Mouse (Mus musculus) NIH3T3 (cell line): ENCODE measurements around the gene Itgb8.

Experiments used
- DNase-seq: peaks from one replicate; pipeline ENCODE4 v3.0.0-alpha.2; 2012; ENCODE audit warnings: low read depth

Itgb8 gene

DNA sequence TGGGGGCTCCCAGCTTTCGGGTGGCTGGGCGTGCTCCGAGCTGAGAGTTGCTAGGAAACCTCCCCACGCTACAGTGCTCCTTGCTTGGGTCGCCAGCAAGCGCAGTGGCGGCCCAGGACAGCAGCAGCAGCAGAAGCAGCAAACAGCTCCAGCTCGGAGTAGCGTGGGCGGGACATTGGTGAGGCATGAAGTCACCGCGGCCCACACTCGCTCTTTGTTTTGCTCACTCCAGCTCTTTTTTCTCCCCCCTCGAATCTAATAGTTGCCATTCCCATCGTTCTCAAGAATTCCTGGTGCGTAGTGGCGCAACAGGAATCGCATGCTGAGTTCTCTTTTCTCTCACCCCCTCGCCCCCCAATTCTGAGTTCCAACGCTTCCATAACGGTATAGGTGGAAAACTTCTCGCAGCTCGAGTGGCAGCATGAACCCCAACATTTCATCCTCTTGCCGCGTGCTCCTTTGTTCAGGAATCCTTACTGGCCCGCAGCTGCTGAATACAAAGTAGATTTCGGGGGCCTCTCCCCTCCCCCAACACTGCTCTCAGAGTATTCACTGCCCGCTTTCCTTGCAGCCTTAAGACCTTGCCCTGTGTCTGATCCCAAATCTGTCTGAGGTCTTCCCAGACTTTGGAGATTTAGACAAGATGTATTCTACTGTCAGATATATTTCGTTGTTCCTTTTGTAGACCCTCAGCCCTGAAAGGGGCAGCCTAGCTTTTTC, at the start of gene Itgb8:
Gene Itgb8, minus strand, starts transcription at position 107 of the 720 bp plus-strand sequence.
- DNase-seq = peak; percentile 87

DNA sequence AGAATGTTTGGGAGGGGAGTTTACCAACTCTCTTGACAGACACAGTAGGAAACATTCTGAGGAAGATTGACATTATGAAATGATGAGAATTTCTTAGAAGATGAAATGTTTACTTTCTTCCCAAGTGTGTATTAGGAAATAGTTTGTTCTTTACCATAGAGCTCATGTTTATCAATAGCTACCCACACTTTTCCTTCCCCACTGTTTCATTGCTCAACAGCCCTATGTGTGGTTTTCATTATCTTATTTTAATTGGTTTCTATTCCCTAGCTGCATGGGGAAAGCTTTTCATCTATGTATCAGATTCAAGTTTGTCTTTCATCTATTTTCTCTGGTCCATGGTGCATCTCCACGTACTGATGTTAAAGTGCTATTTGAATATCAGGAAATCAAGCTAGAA, 37.7 kb upstream of the Itgb8 start:
- no peak for DNase-seq

DNA sequence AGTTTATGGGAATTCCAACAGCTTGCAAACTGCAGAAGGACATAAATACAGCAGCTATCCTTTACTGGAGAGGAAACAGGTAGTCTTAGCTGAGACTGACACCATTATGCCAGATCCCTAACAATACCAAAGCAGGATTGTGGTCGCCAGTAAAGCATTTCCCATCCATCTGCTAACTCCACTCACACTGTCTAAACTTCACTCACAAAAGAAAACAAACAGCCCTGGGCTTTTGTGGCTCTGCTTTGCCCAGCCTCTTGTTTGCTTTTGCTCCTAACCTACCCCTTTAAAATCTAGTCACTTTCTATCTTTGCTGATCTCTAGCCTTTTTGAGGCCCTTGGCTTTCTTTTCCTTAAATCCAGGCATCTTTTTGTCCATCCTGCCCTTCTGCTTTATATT, 35.0 kb upstream of the Itgb8 start:
- no peak for DNase-seq

DNA sequence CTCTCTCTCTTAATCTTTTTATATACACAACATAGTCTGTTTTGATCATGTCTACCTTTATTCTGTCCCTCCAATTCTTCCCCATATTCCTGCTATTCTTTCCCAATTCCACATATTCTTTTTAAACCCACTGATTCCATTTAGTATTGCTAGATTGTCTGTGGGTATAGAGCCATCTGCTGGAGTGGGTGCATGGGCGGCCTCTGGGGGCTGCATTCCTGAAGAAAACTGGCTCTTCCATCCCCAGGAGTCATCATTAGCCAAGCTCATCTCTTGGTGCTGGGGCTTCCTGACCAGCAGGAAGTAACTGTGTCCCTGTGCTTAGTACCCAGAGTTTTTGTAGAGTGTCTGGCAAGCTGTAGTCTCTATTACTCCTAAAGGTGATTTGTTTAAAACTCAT, 33.4 kb upstream of the Itgb8 start:
- DNase-seq = no peak

DNA sequence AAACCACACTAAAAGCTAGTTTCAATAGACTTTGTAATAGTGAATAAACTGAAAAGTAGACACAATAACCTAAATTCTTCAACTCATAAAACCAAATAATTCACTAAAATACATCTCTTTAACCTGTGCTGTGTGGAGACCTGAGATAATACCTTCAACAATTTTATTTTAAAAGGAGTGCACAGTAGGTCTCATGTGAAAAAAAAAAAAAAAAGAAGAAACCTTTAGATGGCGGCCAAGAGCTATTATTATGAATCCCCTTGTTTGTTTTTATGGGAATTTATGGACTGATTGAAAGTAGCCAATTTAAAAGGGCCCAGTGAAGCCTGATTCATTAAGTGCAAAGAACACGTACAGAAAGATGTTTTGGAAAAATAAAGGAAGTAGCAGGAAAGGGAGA, 31.4 kb upstream of the Itgb8 start:
- no peak for DNase-seq

DNA sequence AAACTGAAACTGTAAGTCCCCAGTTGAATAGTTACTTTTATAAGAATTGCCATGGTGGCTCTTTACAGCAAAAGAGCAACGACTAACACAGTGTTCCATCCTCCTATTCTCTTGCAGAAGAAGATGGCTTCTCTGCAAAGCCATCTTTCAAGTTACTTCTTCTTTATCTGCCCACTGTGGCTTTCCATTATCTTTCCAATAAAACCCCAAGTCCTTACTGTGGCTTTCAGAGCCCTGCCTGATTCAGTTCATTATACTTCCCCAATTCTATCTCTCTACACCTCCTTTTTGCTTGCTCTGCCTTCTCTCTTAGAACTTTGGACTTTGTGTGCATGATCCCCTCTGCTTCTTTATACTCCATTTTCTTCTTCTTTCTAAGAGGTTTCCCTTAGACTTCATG, 30.1 kb upstream of the Itgb8 start:
- DNase-seq = no peak

DNA sequence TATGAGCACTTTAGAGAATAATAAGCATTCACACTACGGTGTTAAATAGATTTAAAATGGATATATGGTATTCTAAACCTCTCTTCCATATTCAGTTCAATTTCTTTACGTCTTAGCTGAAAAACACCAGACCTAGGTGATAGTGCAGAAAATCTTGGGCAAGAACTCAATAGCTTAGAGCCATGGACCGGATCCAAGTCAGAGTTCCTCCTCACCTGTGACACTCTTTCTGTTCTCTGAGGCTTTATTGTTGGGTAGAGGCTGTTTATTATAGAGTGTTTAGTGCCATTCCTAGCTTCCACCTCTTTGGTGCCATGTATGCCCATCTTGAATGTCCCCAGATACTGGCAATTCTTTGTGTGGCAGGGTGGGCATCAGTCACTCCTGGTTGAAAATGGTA, 25.9 kb upstream of the Itgb8 start:
- DNase-seq = no peak

DNA sequence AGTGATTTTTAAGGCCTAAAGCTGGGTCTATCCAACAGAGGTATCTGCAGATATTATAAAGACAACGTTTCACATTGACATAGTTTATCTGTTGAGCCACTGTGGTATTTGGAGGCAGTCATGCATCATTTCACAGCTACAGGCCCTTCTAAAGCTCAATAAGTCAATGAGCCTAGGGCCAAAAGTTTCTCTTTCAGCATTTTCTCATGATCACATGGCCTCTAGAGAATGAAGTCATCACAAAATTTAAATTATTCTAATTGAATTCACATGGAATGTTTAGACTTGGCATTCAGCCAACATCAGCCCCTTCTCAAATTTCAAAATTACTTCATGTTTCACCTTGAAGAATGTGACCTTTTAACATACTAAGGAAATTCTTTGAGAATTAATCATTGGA, 10.0 kb upstream of the Itgb8 start:
- DNase-seq = peak; percentile 48

DNA sequence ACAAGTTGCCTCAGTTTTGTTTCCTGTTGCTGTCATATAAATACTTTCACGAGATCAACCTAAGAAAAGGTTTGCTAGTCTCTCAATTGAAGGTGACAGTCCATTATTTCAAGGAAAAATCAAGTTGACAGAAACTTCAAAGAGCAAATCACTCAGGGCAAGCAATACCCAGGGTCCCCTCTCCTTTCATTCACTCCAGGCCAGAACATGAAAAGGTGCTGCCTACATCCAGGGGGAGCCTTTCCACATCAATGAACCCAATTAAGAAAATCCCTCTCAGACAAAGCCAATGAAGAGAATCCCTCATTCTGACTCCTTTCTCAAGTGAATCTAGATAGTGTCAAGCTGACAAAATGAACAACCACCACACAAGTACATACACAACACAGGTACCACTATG, 2.5 kb upstream of the Itgb8 start:
- DNase-seq = no peak

DNA sequence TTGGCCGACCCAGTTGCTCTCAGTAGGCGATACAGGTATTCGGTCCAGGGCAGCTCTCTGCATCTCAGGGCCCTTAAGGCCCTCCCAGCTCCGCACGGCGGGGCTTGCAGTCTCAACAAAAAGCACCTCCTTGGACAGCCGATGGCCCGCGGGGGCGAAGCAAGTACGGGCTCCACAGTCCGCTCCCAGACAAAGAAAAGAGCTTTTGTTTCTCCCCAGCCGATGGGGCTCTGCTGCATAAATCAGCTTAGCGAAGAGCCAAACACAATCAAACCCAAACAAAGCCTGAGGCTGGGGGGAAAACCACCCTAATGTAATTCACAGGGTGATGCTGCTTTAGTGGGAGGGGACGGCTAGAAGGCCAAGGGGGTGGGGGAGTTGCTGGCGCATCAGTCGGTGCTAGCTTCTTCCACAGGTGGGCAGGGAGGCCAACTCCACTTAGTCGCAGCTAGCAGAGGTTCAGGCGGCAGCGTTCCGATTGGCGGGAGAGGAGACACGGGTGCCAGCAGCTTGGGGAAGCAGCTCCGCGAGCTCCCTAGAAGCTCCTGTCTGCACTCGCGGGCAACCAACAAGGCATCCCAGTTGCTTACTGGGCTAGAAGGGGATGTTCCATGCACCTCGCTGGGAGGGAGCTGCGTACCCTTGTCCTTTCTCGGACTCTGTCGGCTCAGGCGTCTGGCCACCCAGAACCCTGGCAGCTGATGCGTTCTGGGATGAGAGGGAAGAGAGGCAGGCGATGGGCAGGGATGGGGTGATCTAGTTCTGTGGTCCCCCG, 494 bp downstream of the Itgb8 start:
- DNase-seq = peak; percentile 73

DNA sequence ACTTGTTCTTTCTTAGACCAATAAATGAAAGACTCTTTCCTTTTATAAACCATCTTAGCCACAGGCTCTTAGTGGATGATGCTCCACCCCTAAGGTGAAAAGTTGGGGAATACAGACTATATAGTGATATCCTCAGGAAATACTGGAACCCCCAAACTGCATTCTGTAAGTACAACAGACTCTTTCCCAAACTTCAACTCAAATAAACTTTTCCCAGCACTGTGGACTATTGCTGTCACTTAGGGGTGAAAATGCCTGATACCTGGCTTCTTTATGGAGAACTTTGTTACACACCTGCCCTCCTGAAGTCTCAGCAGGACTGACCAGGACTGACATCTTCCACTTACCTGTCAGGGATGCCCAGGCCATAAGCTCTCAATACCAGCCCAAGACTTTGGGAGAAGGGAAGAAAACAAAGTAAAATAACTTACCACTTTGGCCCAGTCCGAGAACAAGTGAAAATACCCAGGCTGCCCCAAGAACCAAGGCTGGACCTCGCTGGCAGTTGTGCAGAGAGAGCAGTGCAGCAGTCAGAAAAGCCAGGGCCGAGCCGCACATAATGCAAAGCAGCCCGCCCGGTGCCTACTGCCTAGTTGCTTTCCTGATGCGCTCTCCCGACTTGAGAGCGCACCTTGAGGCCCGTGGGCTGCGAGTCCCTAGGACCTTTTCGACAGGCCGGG, 1.2 kb downstream of the Itgb8 start:
- DNase-seq = no peak

DNA sequence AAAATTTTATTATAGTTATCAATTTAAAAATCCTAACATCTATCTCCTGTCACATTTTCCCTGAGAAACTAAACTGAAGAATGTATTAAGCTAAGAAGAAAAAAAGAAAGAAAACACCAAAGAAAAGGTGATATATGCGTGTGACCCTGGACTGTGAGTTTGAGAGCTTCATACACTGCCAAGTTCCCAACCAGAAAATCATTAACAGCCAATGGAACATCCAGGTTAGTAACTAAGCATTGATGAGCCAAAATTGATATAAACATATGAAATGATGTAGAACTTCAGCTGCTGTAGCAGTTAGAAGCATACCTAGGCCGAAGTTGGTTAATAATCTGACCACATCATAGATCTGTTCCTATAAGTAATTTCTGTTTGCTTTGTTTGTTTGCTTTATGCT, 6.8 kb downstream of the Itgb8 start:
- DNase-seq = no peak

DNA sequence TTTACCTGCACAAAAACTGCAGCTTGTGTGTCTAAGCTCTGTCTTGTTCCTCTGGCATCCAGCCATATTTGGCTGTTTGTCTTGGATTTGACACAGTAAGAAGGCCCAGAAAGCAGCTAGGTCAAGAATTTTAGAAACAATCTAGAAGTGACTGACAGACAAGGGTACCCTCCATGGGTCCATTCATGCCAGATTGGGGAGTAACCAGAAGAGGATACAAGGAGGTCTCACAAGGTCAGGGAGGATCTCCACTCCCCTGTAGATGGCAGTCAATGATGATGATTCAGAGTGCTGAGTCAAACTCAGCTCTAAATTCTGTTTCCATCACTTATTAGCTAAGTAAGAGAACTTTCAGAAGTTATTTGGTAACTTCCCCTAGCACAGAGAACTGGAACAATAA, 8.2 kb downstream of the Itgb8 start:
- peak; percentile 41 for DNase-seq

DNA sequence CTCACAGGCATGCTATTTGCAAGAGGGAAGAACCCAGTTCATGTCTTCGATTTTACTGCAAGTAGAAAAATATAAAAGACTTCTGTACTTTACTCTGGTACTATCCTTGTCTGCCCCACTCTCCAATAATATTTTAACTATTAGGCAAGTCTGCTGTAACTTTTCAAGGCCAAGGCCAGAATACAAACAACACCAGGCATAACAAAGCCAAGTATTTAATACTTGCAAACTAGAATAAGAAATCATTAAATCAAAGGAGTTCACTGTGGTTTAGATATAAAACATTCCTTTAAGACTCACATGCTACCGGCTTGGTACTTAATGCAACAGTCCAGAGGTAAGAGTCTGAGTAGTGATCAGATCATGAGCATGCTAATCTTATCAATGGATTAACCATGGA, 9.0 kb downstream of the Itgb8 start:
- no peak for DNase-seq

DNA sequence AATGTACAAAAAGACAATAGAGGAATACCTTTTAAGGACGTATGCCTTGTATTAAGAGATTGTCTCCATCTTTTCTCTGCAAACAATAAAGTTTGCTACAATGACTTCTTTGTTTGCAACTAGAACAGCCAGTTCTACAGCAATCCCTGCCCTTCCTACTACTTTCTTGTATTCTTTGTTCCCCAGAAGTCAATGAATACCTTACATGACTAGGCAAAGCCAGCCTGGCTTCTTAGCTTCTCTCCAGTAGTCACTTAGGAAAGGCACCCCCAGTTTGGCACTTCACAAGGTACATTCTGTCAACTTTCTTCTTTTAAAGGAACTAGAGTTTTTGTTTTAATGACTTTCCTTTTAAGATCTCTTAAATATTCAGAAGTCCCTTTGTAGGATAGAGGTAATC, 10.7 kb downstream of the Itgb8 start:
- DNase-seq = no peak

DNA sequence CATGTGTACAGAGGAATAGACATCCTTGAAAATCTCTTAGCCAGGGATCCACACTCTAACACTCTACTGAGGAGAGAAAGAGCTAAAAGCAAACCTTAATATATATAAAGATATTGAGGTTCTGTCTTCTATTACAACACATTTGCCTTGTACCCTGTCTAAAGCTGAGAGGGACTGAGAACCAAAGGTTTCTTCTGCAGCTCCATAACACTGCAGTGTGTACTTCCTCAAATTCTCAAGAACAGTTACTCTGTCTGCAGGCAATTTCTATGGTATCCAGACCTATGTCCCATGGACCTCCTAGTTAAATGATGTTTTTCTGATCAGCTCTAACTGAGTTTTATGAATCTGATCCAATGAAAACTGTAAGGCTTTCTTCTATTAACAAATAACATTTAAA, 13.9 kb downstream of the Itgb8 start:
- DNase-seq = no peak

DNA sequence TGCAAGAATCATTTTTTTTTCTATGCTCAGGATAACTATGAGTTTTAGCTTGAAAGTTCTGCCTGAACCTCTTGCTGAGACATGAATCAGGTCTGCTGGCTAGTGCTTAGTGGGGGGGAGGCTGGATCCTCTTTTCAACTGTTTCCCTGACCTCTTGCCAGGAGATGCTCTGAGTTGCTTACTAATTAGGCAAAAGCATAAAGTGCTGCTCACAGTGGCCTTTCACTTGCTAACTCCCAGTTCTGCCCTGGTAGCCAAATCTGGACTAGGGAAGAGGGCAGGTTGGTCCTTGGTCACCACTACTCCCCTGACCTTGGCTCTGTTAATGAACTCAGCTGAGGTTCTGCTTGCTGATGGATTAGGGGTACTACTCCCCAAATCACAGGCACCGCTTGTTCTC, 19.2 kb downstream of the Itgb8 start:
- DNase-seq = no peak

DNA sequence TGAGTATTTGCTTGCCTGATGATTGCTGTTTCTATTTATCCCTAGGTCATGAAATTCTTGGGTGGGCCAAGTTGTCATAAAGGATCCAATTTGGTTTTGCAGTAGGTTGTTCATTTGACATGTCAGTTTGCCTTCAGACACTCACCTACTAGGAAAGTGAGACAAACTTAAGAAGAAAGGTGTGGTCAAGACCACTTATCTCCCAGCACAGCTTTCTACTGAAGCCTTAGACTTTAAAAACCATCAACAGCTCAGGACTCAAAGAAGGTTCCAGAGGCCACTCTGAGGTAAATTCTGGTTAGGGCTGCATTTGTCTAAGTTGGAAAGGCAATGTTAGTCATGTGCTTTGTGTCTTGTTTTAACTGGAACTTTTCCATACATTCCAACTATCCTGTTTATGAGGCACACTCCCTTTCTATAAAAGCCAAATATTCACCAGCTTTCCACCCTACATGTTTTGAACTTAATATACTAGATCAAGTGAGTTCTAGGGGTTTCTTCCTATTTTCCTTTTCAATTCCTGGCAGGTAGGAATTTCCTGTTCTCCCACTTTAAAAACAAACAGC, 20.8 kb downstream of the Itgb8 start:
- peak; percentile 59 for DNase-seq

DNA sequence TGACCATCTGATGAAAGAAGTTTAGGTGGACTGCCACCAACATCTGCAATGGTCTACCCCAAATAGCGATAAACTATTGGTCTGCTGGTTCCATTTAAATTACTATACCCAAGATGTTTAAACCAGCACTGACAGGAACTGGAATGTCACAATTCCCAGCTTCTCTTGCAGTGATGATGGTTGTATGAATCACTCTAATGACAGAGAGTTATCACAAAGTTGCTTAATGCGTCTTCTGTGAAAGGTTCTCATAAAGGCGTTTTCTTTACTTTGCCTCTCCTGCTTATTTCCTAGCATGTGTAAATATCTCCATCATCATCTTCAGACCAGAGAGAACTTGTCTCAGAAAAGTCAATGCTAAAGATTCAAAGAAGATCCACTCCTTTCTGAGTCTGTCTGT, 23.4 kb downstream of the Itgb8 start:
- peak; percentile 31 for DNase-seq

DNA sequence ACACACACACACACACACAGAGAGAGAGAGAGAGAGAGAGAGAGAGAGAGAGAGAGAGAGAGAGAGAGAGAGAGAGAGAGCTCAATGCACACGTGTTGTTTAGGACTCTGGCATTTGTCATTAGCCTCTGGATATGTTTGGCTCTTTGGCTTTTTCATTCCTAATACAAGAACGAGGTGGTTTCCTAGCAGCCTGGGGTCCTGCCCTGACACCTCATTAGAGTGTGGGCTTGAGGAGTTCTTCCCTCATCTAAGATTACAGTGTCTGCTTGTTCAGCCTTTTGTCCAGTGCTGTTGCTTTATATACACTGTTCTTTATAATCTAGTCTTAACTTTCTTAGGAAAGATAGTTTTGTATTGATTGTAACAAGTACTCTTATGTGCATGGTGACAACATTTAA, 27.1 kb downstream of the Itgb8 start:
- no peak for DNase-seq

DNA sequence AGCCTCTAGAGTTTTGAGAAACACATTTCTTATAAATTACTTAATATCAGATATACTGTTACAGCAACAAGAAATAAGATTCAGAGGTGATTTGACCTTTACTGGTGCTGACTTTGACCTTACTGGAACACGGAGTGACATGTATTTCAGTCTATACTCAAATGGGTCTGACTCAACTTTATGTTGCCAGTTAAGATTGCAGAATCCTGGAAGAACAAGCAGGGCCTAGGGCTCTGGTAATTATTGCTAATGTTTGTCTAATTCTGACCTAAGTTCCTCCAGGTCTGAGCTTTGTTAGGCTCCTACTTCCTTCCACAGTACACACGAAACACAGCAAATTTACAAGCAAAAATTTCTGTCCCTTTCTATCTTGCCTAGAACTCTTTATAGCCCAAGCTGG, 28.0 kb downstream of the Itgb8 start:
- DNase-seq = no peak

DNA sequence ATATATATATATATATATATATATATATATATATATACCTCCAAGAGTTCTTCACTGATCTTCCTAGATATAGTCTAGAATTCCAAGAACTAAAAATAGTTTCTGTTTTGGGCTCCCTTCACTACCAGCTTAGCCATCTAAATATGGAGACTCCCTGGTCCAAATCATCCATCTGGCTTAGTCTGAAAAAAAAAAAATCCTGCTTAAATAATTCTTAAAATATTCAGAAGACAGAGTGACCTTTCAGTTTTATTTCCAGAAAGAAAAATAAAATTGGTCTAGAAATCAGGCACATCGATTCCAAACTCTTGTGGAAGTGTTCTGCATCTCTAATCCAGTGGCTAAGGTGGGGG, 28.6 kb downstream of the Itgb8 start:
- no peak for DNase-seq
